Mouse (Mus musculus): ENCODE measurements at regions not wholly inside any gene's neighbourhood (a gene's known extent, or its start where the extent isn't known, plus 50 kb on each side); places are given as distances from the start of the nearest gene placed in this dataset.
"Not testable (repeated sequence)": the region's sequence is repeated elsewhere in the genome, so short reads cannot be mapped to it uniquely, and the experiment has no call there.

DNA sequence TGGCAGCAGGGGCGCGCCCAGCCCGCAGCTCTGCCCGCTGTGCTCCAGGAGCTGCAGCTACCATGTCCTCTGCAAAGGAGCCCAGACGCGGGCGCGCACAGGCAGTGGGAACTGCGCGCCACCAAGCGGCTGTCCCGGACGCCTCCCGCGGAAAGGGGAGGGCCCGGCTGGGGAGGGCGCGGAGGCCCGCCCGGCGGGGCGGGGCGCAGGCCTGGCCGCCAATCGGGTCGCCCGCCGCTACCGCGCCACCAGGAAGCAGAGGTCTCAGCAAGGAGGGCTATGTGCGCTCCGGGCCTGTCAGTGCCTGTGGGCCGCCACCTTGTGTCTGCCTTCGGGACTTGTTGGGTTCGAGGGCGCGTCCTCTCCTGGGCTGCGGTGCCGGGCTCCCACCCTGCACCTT, 367.0 kb upstream of the Ywhaq start:
- peak overlapping the region; percentile 52; the same call in 1 of the 2 replicates for H3K27ac ChIP-seq
- not testable (repeated sequence) for H3K27me3 ChIP-seq (ENCODE audit: insufficient read depth, poor library complexity, severe bottlenecking)

DNA sequence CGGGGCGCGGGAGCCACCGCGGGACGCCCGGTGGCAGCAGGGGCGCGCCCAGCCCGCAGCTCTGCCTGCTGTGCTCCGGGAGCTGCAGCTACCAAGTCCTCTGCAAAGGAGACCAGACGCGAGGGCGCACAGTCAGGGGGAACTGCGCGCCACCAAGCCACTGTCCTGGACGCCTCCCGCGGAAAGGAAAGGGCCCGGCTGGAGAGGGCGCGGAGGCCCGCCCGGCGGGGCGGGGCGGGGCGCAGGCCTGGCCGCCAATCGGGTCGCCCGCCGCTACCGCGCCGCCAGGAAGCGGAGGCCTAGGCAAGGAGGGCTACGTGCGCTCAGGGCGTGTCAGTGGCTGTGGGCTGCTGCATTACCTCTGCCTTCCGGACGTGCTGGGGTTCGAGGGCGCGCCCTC, 361.3 kb upstream of the Ywhaq start:
- not testable (repeated sequence) for H3K4me1 ChIP-seq; DNase-seq (ENCODE audit: low spot score); H3K9me3 ChIP-seq; H3K27ac ChIP-seq; H3K36me3 ChIP-seq; H3K27me3 ChIP-seq (ENCODE audit: insufficient read depth, poor library complexity, severe bottlenecking)
- H3K4me3 ChIP-seq = peak overlapping the region; percentile 51
- 2% methylated on average over 29 of the region's 45 CpGs for WGBS

More for the DNA sequence above, 367.0 kb upstream of the Ywhaq start:
- H3K9me3 ChIP-seq, H3K36me3 ChIP-seq, H3K4me1 ChIP-seq: not testable (repeated sequence)
- peak overlapping the region; percentile 60 for H3K4me3 ChIP-seq
- DNase-seq (ENCODE audit: low spot score) = peak; percentile 87
- 1% methylated on average over 28 of the region's 39 CpGs for WGBS

- DNase-seq (ENCODE audit: low spot score); H3K4me1 ChIP-seq; H3K27me3 ChIP-seq (ENCODE audit: insufficient read depth, poor library complexity, severe bottlenecking); H3K36me3 ChIP-seq; H3K27ac ChIP-seq; H3K9me3 ChIP-seq: not testable (repeated sequence)
- peak overlapping the region; percentile 51 for H3K4me3 ChIP-seq
- WGBS = 17% methylated on average over 50 of the region's 50 CpGs
These were observed 360.9 kb upstream of the Ywhaq start for GRCm38 (mm10) chr12:21778308-21778707.

GRCm38 (mm10) chr12:21767717-21768116, 350.3 kb upstream of the Ywhaq start:
- not testable (repeated sequence) for H3K4me1 ChIP-seq; DNase-seq (ENCODE audit: low spot score); H3K27me3 ChIP-seq (ENCODE audit: insufficient read depth, poor library complexity, severe bottlenecking); H3K4me3 ChIP-seq; H3K36me3 ChIP-seq; H3K9me3 ChIP-seq; H3K27ac ChIP-seq
- WGBS = 78% methylated on average over 2 of the region's 2 CpGs
